Mouse (Mus musculus): ENCODE measurements at regions not wholly inside any gene's neighbourhood (a gene's known extent, or its start where the extent isn't known, plus 50 kb on each side); places are given as distances from the start of the nearest gene placed in this dataset.

- Histone ChIP-seq H3K27ac (no peak overlapping the region), H3K4me2 (replicated peaks) (no peak overlapping the region), H3K9me3 (no peaks in the 10 kb centered on the region), H3K4me1 (no peaks in the 10 kb centered on the region), H3K36me3 (no peaks in the 10 kb centered on the region), H3K4me3 (no peak overlapping the region), H3K27me3 (no peaks in the 10 kb centered on the region), H3K9ac (no peak overlapping the region)
- 92% methylated on average over 2 of the region's 2 CpGs for WGBS
- no peak for ATAC-seq (ENCODE audit: low FRiP score, low read depth)
Measured at GRCm38 (mm10) chr9:85144363-85144762, 168.2 kb upstream of the Gm11114 start.

- 98% methylated on average over 1 of the region's 1 CpGs for WGBS
- Histone ChIP-seq H3K36me3 (no peaks in the 10 kb centered on the region), H3K9me3 (no peaks in the 10 kb centered on the region), H3K27ac (no peak overlapping the region), H3K4me2 (replicated peaks) (no peak overlapping the region), H3K4me3 (no peak overlapping the region), H3K9ac (no peak overlapping the region), H3K4me1 (no peaks in the 10 kb centered on the region), H3K27me3 (no peaks in the 10 kb centered on the region)
- no peak for ATAC-seq (ENCODE audit: low FRiP score, low read depth)
Measured at GRCm38 (mm10) chr9:85165632-85166031, 146.9 kb upstream of the Gm11114 start.

- no peaks in the 10 kb centered on the region for H3K9me3 ChIP-seq
- H3K4me3 ChIP-seq: no peak overlapping the region
- H3K9ac ChIP-seq: no peak overlapping the region
- no peaks in the 10 kb centered on the region for H3K36me3 ChIP-seq
- ATAC-seq (ENCODE audit: low FRiP score, low read depth): no peak
- no peaks in the 10 kb centered on the region for H3K4me1 ChIP-seq
- no peak overlapping the region for H3K27ac ChIP-seq
- H3K4me2 ChIP-seq (replicated peaks): no peak overlapping the region
- no peaks in the 10 kb centered on the region for H3K27me3 ChIP-seq
Measured at GRCm38 (mm10) chr9:85167243-85167642, 145.3 kb upstream of the Gm11114 start.

- H3K4me2 ChIP-seq (replicated peaks): no peak overlapping the region
- H3K36me3 ChIP-seq: no peaks in the 10 kb centered on the region
- H3K9me3 ChIP-seq: no peaks in the 10 kb centered on the region
- 78% methylated on average over 3 of the region's 3 CpGs for WGBS
- H3K9ac ChIP-seq: no peak overlapping the region
- H3K27me3 ChIP-seq: no peaks in the 10 kb centered on the region
- H3K27ac ChIP-seq: no peak overlapping the region
- no peaks in the 10 kb centered on the region for H3K4me1 ChIP-seq
- H3K4me3 ChIP-seq: no peak overlapping the region
- no peak for ATAC-seq (ENCODE audit: low FRiP score, low read depth)
Measured at GRCm38 (mm10) chr9:85174431-85174830, 138.1 kb upstream of the Gm11114 start.

- no peak for ATAC-seq (ENCODE audit: low FRiP score, low read depth)
- Histone ChIP-seq H3K4me3 (no peak overlapping the region), H3K4me1 (no peaks in the 10 kb centered on the region), H3K27me3 (no peaks in the 10 kb centered on the region), H3K9me3 (no peaks in the 10 kb centered on the region), H3K9ac (no peak overlapping the region), H3K36me3 (no peaks in the 10 kb centered on the region), H3K27ac (no peak overlapping the region), H3K4me2 (replicated peaks) (no peak overlapping the region)
- 81% methylated on average over 3 of the region's 3 CpGs for WGBS
Measured at GRCm38 (mm10) chr9:85201202-85201601, 111.4 kb upstream of the Gm11114 start.

- no peak for ATAC-seq (ENCODE audit: low FRiP score, low read depth)
- Histone ChIP-seq H3K4me1 (no peaks in the 10 kb centered on the region), H3K9me3 (no peaks in the 10 kb centered on the region), H3K9ac (no peak overlapping the region), H3K4me3 (no peak overlapping the region), H3K36me3 (no peaks in the 10 kb centered on the region), H3K4me2 (replicated peaks) (no peak overlapping the region), H3K27me3 (no peaks in the 10 kb centered on the region), H3K27ac (no peak overlapping the region)
- WGBS: 79% methylated on average over 3 of the region's 3 CpGs
Measured at GRCm38 (mm10) chr9:85224870-85225269, 87.7 kb upstream of the Gm11114 start.

Data from limb, embryonic 13.5 days (tissue).